Mouse (Mus musculus) cerebellum, adult (tissue): Measurements from ENCODE around the gene Adcy6.
A peak's percentile ranks its signal among the peaks of the same experiment; 100 is the strongest.
"Not testable (repeated sequence)": the region's sequence is repeated elsewhere in the genome, so short reads cannot be mapped to it uniquely, and the experiment has no call there.

Source experiments
- ATAC-seq: cut with Nextera tagmentation; 2 replicates; pipeline ENCODE4 v1.9.2; 2017; ENCODE audit warnings: mild to moderate bottlenecking, moderate library complexity, mixed read lengths; ENCODE audit not compliant: insufficient number of reproducible peaks, low FRiP score, low TSS enrichment

The Adcy6 gene

GRCm38 (mm10) chr15:98602921-98603458, 6.9 kb downstream of the Adcy6 start:
- ATAC-seq, result no peak

- ATAC-seq, result no peak
These were observed 7.5 kb downstream of the Adcy6 start for GRCm38 (mm10) chr15:98602191-98602881.

GRCm38 (mm10) chr15:98601832-98602190, 8.1 kb downstream of the Adcy6 start:
- ATAC-seq, result no peak

GRCm38 (mm10) chr15:98600036-98600709, 9.7 kb downstream of the Adcy6 start:
- ATAC-seq, result no peak

- ATAC-seq, result no peak
These were observed 13.3 kb downstream of the Adcy6 start for GRCm38 (mm10) chr15:98596609-98597008.

GRCm38 (mm10) chr15:98595049-98595448, 14.8 kb downstream of the Adcy6 start:
- ATAC-seq, result no peak

GRCm38 (mm10) chr15:98594193-98594592, 15.7 kb downstream of the Adcy6 start:
- ATAC-seq, result no peak

- ATAC-seq, result no peak
These were observed 18.5 kb downstream of the Adcy6 start for GRCm38 (mm10) chr15:98591396-98591795.

GRCm38 (mm10) chr15:98589640-98590336, 20.1 kb downstream of the Adcy6 start:
- ATAC-seq, result no peak

- no peak for ATAC-seq
These were observed 22.1 kb downstream of the Adcy6 start for GRCm38 (mm10) chr15:98587751-98588150.

GRCm38 (mm10) chr15:98586141-98586540, 23.7 kb downstream of the Adcy6 start:
- ATAC-seq, result not testable (repeated sequence)

- no peak for ATAC-seq
These were observed 24.5 kb downstream of the Adcy6 start for GRCm38 (mm10) chr15:98585421-98585820.

GRCm38 (mm10) chr15:98582996-98583395, 26.9 kb downstream of the Adcy6 start:
- no peak for ATAC-seq

- no peak for ATAC-seq
These were observed 27.5 kb downstream of the Adcy6 start for GRCm38 (mm10) chr15:98582410-98582809.

- ATAC-seq, result peak; percentile 76
These were observed 29.9 kb downstream of the Adcy6 start for GRCm38 (mm10) chr15:98579795-98580464.

GRCm38 (mm10) chr15:98579310-98579709, 30.6 kb downstream of the Adcy6 start:
- ATAC-seq, result no peak

GRCm38 (mm10) chr15:98573293-98573692, 36.6 kb downstream of the Adcy6 start:
- ATAC-seq, result no peak

- ATAC-seq, result no peak
These were observed 38.9 kb downstream of the Adcy6 start, which contains the start of the genes Ccnt1 and 4930415O20Rik for GRCm38 (mm10) chr15:98570873-98571538. Gene Ccnt1, minus strand, starts transcription at chr15:98570923. Gene 4930415O20Rik, plus strand, starts transcription at chr15:98571004.

GRCm38 (mm10) chr15:98569795-98570365, 40.0 kb downstream of the Adcy6 start:
- ATAC-seq, result no peak

- no peak for ATAC-seq
These were observed 40.7 kb downstream of the Adcy6 start for GRCm38 (mm10) chr15:98569216-98569615.
